Mouse (Mus musculus) kidney, embryonic 15.5 days (tissue): ENCODE results near the gene Bcr. TPM values are rescaled to one million over a fixed set of nuclear protein-coding genes. Genes with fewer than 3 reads are reported as not detected.

Experiments used
- ATAC-seq: fragments of 200-750 bp; cut with Nextera tagmentation; replicated peaks from 2 replicates; pipeline ENCODE4 v1.8.0; 2017; ENCODE audit warnings: moderate TSS enrichment; ENCODE audit not compliant: low FRiP score
- H3K27ac ChIP-seq: fragments of 300-500 bp; sonication (generic); 2 replicates; pipeline ENCODE4 v1.5.1; 2015; ENCODE audit warnings: mild to moderate bottlenecking, inconsistent platforms
- H3K27me3 ChIP-seq: fragments of 300-500 bp; sonication (generic); 2 replicates; pipeline ENCODE4 v1.6.1; 2015; ENCODE audit warnings: inconsistent platforms
- H3K36me3 ChIP-seq: fragments of 300-500 bp; sonication (generic); 2 replicates; pipeline ENCODE4 v1.6.1; 2015; ENCODE audit warnings: inconsistent platforms
- H3K4me1 ChIP-seq: fragments of 300-500 bp; sonication (generic); 2 replicates; pipeline ENCODE4 v1.6.1; 2015; ENCODE audit warnings: inconsistent platforms
- H3K4me2 ChIP-seq: fragments of 300-500 bp; sonication (generic); 2 replicates; pipeline ENCODE4 v1.6.1; 2015; ENCODE audit warnings: moderate library complexity, mild to moderate bottlenecking, inconsistent platforms
- H3K4me3 ChIP-seq: fragments of 300-500 bp; sonication (generic); replicated peaks from 2 replicates; pipeline ENCODE4 v1.5.1; 2015; ENCODE audit warnings: mild to moderate bottlenecking, inconsistent platforms
- H3K9ac ChIP-seq: fragments of 300-500 bp; sonication (generic); 2 replicates; pipeline ENCODE4 v1.6.1; 2015; ENCODE audit warnings: mild to moderate bottlenecking, inconsistent platforms
- H3K9me3 ChIP-seq: fragments of 300-500 bp; sonication (generic); replicated peaks from 2 replicates; pipeline ENCODE4 v1.6.1; 2016; ENCODE audit warnings: inconsistent platforms
- WGBS: fragments of 180-500 bp; shearing (Covaris S2); methylation state at CpG from one replicate; pipeline ENCODE4 v1.1.7; 2015; ENCODE audit warnings: mixed read lengths; 5-methylcytosine and 5-hydroxymethylcytosine counted together
- polyA plus RNA-seq: library from polyadenylated mRNA; unstranded; fragments of >200 nt; fragmentation: Nextera tagmentation; extraction: Ambion mirVana; gene quantifications from 2 replicates; pipeline ENCODE4 v1.2.1, GENCODE M21; 2015

Bcr gene
- polyA plus RNA-seq, 1 experiment from 2014 or later: 6.0 TPM

GRCm38 (mm10) chr10:75146619-75147018 is 86.2 kb downstream of the Bcr start:
- H3K9ac ChIP-seq: no peak overlapping the region
- H3K4me3 ChIP-seq: no peak overlapping the region
- no peaks in the 10 kb centered on the region for H3K27me3 ChIP-seq
- peaks cover 73% of the 10 kb centered on the region for H3K36me3 ChIP-seq
- H3K4me1 ChIP-seq: 0 out of 2 replicates have a peak, but pooled peaks cover 3% of the 10 kb centered on the region
- no peaks in the 10 kb centered on the region for H3K9me3 ChIP-seq
- H3K4me2 ChIP-seq: no peak overlapping the region
- H3K27ac ChIP-seq: no peak overlapping the region
- WGBS: 89% methylated on average over 10 of the region's 10 CpGs
- ATAC-seq: no peak

- Histone ChIP-seq H3K9me3 (no peaks in the 10 kb centered on the region), H3K36me3 (peaks cover 70% of the 10 kb centered on the region), H3K9ac (no peak overlapping the region), H3K4me3 (no peak overlapping the region), H3K27me3 (no peaks in the 10 kb centered on the region), H3K4me2 (no peak overlapping the region), H3K4me1 (0 out of 2 replicates have a peak, but pooled peaks cover 3% of the 10 kb centered on the region), H3K27ac (no peak overlapping the region)
- 60% methylated on average over 6 of the region's 6 CpGs for WGBS
- no peak for ATAC-seq
Observed at GRCm38 (mm10) chr10:75148295-75148694, 87.9 kb downstream of the Bcr start.

- Histone ChIP-seq H3K9me3 (no peaks in the 10 kb centered on the region), H3K27ac (no peak overlapping the region), H3K27me3 (no peaks in the 10 kb centered on the region), H3K9ac (no peak overlapping the region), H3K4me2 (no peak overlapping the region), H3K36me3 (peaks cover 72% of the 10 kb centered on the region), H3K4me1 (0 out of 2 replicates have a peak, but pooled peaks cover 3% of the 10 kb centered on the region), H3K4me3 (no peak overlapping the region)
- 0 out of 2 replicates have a peak, but pooled peaks have one; percentile 5 for ATAC-seq
- 56% methylated on average over 5 of the region's 5 CpGs for WGBS
Observed at GRCm38 (mm10) chr10:75150361-75150760, 90.0 kb downstream of the Bcr start.

GRCm38 (mm10) chr10:75151311-75151710 is 90.9 kb downstream of the Bcr start:
- Histone ChIP-seq H3K36me3 (peaks cover 72% of the 10 kb centered on the region), H3K27me3 (no peaks in the 10 kb centered on the region), H3K27ac (no peak overlapping the region), H3K4me1 (peaks cover 8% of the 10 kb centered on the region), H3K4me2 (no peak overlapping the region), H3K9ac (no peak overlapping the region), H3K9me3 (no peaks in the 10 kb centered on the region), H3K4me3 (no peak overlapping the region)
- peak; percentile 62 for ATAC-seq

GRCm38 (mm10) chr10:75156835-75157234 is 96.4 kb downstream of the Bcr start:
- Histone ChIP-seq H3K4me2 (no peak overlapping the region), H3K4me3 (no peak overlapping the region), H3K4me1 (peaks cover 48% of the 10 kb centered on the region), H3K27me3 (no peaks in the 10 kb centered on the region), H3K9me3 (no peaks in the 10 kb centered on the region), H3K36me3 (peaks cover 66% of the 10 kb centered on the region), H3K9ac (no peak overlapping the region), H3K27ac (peak overlapping the region; percentile 41; the same call in 1 of the 2 replicates)
- WGBS: 52% methylated on average over 6 of the region's 6 CpGs
- ATAC-seq: peak; percentile 88

- Histone ChIP-seq H3K27me3 (no peaks in the 10 kb centered on the region), H3K36me3 (peaks cover 67% of the 10 kb centered on the region), H3K4me2 (no peak overlapping the region), H3K4me3 (no peak overlapping the region), H3K4me1 (peaks cover 48% of the 10 kb centered on the region), H3K9me3 (no peaks in the 10 kb centered on the region), H3K9ac (no peak overlapping the region), H3K27ac (no peak overlapping the region)
- 66% methylated on average over 8 of the region's 8 CpGs for WGBS
- no peak for ATAC-seq
Observed at GRCm38 (mm10) chr10:75157713-75158112, 97.3 kb downstream of the Bcr start.

GRCm38 (mm10) chr10:75158356-75158755 is 98.0 kb downstream of the Bcr start:
- H3K36me3 ChIP-seq: peaks cover 71% of the 10 kb centered on the region
- no peak for ATAC-seq
- no peaks in the 10 kb centered on the region for H3K9me3 ChIP-seq
- 0 out of 2 replicates have a peak overlapping the region, but pooled peaks have one; percentile 64 for H3K27ac ChIP-seq
- H3K4me2 ChIP-seq: no peak overlapping the region
- 61% methylated on average over 1 of the region's 1 CpGs for WGBS
- H3K27me3 ChIP-seq: no peaks in the 10 kb centered on the region
- no peak overlapping the region for H3K4me3 ChIP-seq
- peaks cover 48% of the 10 kb centered on the region for H3K4me1 ChIP-seq
- no peak overlapping the region for H3K9ac ChIP-seq

GRCm38 (mm10) chr10:75160171-75160900 is 99.9 kb downstream of the Bcr start:
- peaks cover 48% of the 10 kb centered on the region for H3K4me1 ChIP-seq
- 75% methylated on average over 10 of the region's 10 CpGs for WGBS
- H3K4me2 ChIP-seq: no peak overlapping the region
- H3K27me3 ChIP-seq: no peaks in the 10 kb centered on the region
- peak overlapping the region; percentile 64 for H3K27ac ChIP-seq
- H3K9ac ChIP-seq: no peak overlapping the region
- ATAC-seq: no peak; the same call in 1 of the 2 replicates
- no peaks in the 10 kb centered on the region for H3K9me3 ChIP-seq
- peaks cover 72% of the 10 kb centered on the region for H3K36me3 ChIP-seq
- no peak overlapping the region for H3K4me3 ChIP-seq

- H3K4me2 ChIP-seq: no peak overlapping the region
- no peak overlapping the region for H3K9ac ChIP-seq
- peaks cover 10% of the 10 kb centered on the region for H3K4me1 ChIP-seq
- peaks cover 79% of the 10 kb centered on the region for H3K36me3 ChIP-seq
- H3K27ac ChIP-seq: 0 out of 2 replicates have a peak overlapping the region, but pooled peaks have one; percentile 27
- WGBS: 78% methylated on average over 10 of the region's 10 CpGs
- no peak for ATAC-seq
- H3K27me3 ChIP-seq: no peaks in the 10 kb centered on the region
- no peak overlapping the region for H3K4me3 ChIP-seq
- H3K9me3 ChIP-seq: no peaks in the 10 kb centered on the region
Observed at GRCm38 (mm10) chr10:75165825-75166481, 105.6 kb downstream of the Bcr start.

GRCm38 (mm10) chr10:75166601-75167000 is 106.2 kb downstream of the Bcr start:
- H3K36me3 ChIP-seq: peaks cover 82% of the 10 kb centered on the region
- H3K27ac ChIP-seq: no peak overlapping the region
- no peaks in the 10 kb centered on the region for H3K27me3 ChIP-seq
- no peak overlapping the region for H3K4me2 ChIP-seq
- ATAC-seq: no peak
- peaks cover 10% of the 10 kb centered on the region for H3K4me1 ChIP-seq
- 86% methylated on average over 4 of the region's 4 CpGs for WGBS
- H3K9ac ChIP-seq: no peak overlapping the region
- no peak overlapping the region for H3K4me3 ChIP-seq
- no peaks in the 10 kb centered on the region for H3K9me3 ChIP-seq

GRCm38 (mm10) chr10:75170207-75170850 is 109.9 kb downstream of the Bcr start:
- H3K36me3 ChIP-seq: peaks cover 49% of the 10 kb centered on the region
- H3K9me3 ChIP-seq: no peaks in the 10 kb centered on the region
- no peak overlapping the region for H3K4me2 ChIP-seq
- no peak overlapping the region for H3K4me3 ChIP-seq
- H3K9ac ChIP-seq: no peak overlapping the region
- 47% methylated on average over 12 of the region's 12 CpGs for WGBS
- 0 out of 2 replicates have a peak overlapping the region, but pooled peaks have one; percentile 22 for H3K27ac ChIP-seq
- H3K4me1 ChIP-seq: peaks cover 25% of the 10 kb centered on the region
- H3K27me3 ChIP-seq: no peaks in the 10 kb centered on the region
- ATAC-seq: peak; percentile 70

GRCm38 (mm10) chr10:75173056-75173455 is 112.7 kb downstream of the Bcr start:
- peak; percentile 69 for ATAC-seq
- no peaks in the 10 kb centered on the region for H3K27me3 ChIP-seq
- no peak overlapping the region for H3K4me3 ChIP-seq
- H3K4me2 ChIP-seq: no peak overlapping the region
- no peaks in the 10 kb centered on the region for H3K9me3 ChIP-seq
- peaks cover 53% of the 10 kb centered on the region for H3K36me3 ChIP-seq
- no peak overlapping the region for H3K9ac ChIP-seq
- H3K4me1 ChIP-seq: peaks cover 32% of the 10 kb centered on the region
- 47% methylated on average over 8 of the region's 8 CpGs for WGBS
- H3K27ac ChIP-seq: peak overlapping the region; percentile 74
